Mouse (Mus musculus) lung, postnatal 25 days (tissue): ENCODE measurements at regions not wholly inside any gene's neighbourhood (a gene's known extent, or its start where the extent isn't known, plus 50 kb on each side); places are given as distances from the start of the nearest gene placed in this dataset.

ENCODE experiments used
- DNase-seq: peaks from one replicate; pipeline ENCODE4 v3.0.0; 2022; ENCODE audit warnings: low spot score

DNA sequence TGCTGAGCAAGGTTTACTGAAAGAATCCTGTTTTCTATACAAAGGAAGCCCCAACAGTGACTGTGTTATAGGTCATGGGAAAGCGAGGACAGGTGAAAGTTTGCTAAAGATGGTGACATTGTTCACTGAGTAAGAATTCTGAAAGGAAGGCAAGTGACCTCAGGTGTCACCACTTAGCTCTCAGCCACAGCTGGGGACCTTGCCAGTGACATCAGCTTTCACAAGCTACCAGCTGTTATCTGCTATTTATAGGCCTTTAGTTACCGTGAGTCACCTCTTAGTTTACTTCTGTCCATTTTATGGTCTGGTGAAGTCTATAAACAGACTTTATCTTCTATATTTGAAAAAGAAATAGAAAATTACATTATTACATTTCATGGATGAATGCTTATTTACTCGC lies 65.4 kb upstream of the Mtpn start:
- no peak for DNase-seq

- no peak for DNase-seq
Measured at GRCm38 (mm10) chr6:35601373-35601772, 61.7 kb upstream of the Mtpn start.

GRCm38 (mm10) chr6:35599841-35600240 lies 60.2 kb upstream of the Mtpn start:
- no peak for DNase-seq

- DNase-seq: no peak
Measured at GRCm38 (mm10) chr6:35598406-35599185, 58.9 kb upstream of the Mtpn start.

GRCm38 (mm10) chr6:35595012-35595411 lies 55.3 kb upstream of the Mtpn start:
- no peak for DNase-seq

DNA sequence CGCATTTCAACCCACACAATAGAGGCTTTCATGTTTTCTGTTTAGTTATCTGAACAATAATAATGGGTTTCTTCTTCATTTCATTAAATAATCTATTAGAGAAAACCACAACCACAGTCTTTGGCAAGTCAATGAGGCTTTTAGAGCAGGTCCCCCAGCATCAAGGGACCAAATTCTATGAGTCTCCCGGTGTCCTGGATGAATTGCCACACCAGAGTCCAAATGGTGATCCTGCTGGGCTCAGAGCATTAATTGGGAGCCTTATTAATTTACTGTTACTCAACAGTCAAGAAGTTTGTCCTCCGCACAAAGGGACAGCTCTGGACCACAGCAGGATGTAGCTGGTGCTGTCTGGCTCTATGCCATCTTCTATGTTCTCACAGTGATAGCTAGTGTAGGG lies 52.5 kb upstream of the Mtpn start:
- no peak for DNase-seq
